In genomic region chr13:99075467-99075866, GRCm38 (mm10) we compare ENCODE assay signal across 27 mouse cellular contexts.
DNase-seq lines count a peak whose midpoint lies in the region; ATAC-seq lines count a peak whose summit lies in the region.
"Had no signal": no experiment of that assay in that cellular context is flagged by ENCODE, and none has a peak within 500 bp of the region (broad histone marks: within the 10 kb centered on the region; RNA-seq: fewer than 3 reads in every experiment).

No protein-coding gene starts in this region.

- no peak overlapping the region for H3K4me3 ChIP-seq in hindbrain, embryonic 12.5 days
- no peak overlapping the region for H3K4me3 ChIP-seq in midbrain, embryonic 11.5 days (ENCODE audit: low read depth, low read length)
- H3K4me3 ChIP-seq: erythroblast, embryonic 14.5 days; gastrocnemius, adult 2 months; hindbrain, embryonic 10.5 days; liver, embryonic 13.5 days; midbrain, embryonic 15.5 days had no signal

- 85% methylated on average over 4 of the region's 4 CpGs for WGBS in hindbrain, embryonic 12.5 days
- 89% methylated on average over 4 of the region's 4 CpGs for WGBS in midbrain, embryonic 11.5 days

- H3K36me3 ChIP-seq in hindbrain, embryonic 12.5 days = no peaks in the 10 kb centered on the region
- no peaks in the 10 kb centered on the region for H3K36me3 ChIP-seq in midbrain, embryonic 11.5 days (ENCODE audit: control insufficient read depth, insufficient read depth, low read length)
- H3K36me3 ChIP-seq: hindbrain, embryonic 10.5 days; liver, embryonic 13.5 days; midbrain, embryonic 15.5 days had no signal

- no peak overlapping the region for H3K27ac ChIP-seq in hindbrain, embryonic 12.5 days
- H3K27ac ChIP-seq in midbrain, embryonic 11.5 days (ENCODE audit: low read depth, low read length) = no peak overlapping the region
- H3K27ac ChIP-seq: gastrocnemius, adult 2 months; hindbrain, embryonic 10.5 days; kidney, postnatal 0 days; liver, embryonic 13.5 days; midbrain, embryonic 15.5 days had no signal

- DNase-seq in heart, adult 11 months = peak; percentile 85
- no peak for DNase-seq in heart, postnatal 14 days
- DNase-seq in lung, postnatal 36 days = peak; percentile 14
- no peak for DNase-seq in lung, postnatal 10 days
- DNase-seq in midbrain, embryonic 11.5 days (ENCODE audit: low spot score, missing footprints) = no peak
- DNase-seq: adrenal gland, postnatal 25 days; cerebellum, adult 18-20 months; cerebellum, postnatal 10 days; gastrocnemius, adult 2 months; gastrocnemius, postnatal 36 days; kidney, adult 18-20 months; kidney, postnatal 4 days; left cerebral cortex, postnatal 4 days; liver, embryonic 13.5 days; lung, adult 2 months; lung, postnatal 4 days; right cerebral cortex, adult 18-20 months; thymus, postnatal 14 days had no signal

- intact Hi-C loops in heart, postnatal 14 days (cut with DNase I) = no loop called here

- peaks cover 8% of the 10 kb centered on the region for H3K4me1 ChIP-seq in hindbrain, embryonic 12.5 days
- no peaks in the 10 kb centered on the region for H3K4me1 ChIP-seq in midbrain, embryonic 11.5 days (ENCODE audit: control insufficient read depth, insufficient read depth, low read length)
- H3K4me1 ChIP-seq: liver, embryonic 13.5 days; midbrain, embryonic 15.5 days had no signal

- H3K27me3 ChIP-seq in hindbrain, embryonic 12.5 days = no peaks in the 10 kb centered on the region
- H3K27me3 ChIP-seq in midbrain, embryonic 11.5 days (ENCODE audit: control insufficient read depth, insufficient read depth, low read length) = no peaks in the 10 kb centered on the region
- H3K27me3 ChIP-seq: liver, embryonic 13.5 days; midbrain, embryonic 15.5 days had no signal

- ATAC-seq in megakaryocyte, adult 5-6 weeks (ENCODE audit: poor library complexity, severe bottlenecking) = peak; percentile 97
- no peak for ATAC-seq in hindbrain, embryonic 12.5 days (ENCODE audit: low FRiP score)
- ATAC-seq in midbrain, embryonic 11.5 days (ENCODE audit: low FRiP score) = no peak
- ATAC-seq: forebrain, embryonic 16.5 days; hindbrain, embryonic 16.5 days; midbrain, embryonic 15.5 days had no signal

- no peak overlapping the region for H3K9ac ChIP-seq in hindbrain, embryonic 12.5 days
- H3K9ac ChIP-seq in midbrain, embryonic 11.5 days (ENCODE audit: low read length) = no peak overlapping the region
- H3K9ac ChIP-seq: liver, embryonic 13.5 days; midbrain, embryonic 15.5 days had no signal

- H3K4me2 ChIP-seq in hindbrain, embryonic 12.5 days (replicated peaks) = no peak overlapping the region
- H3K4me2 ChIP-seq in midbrain, embryonic 11.5 days = no peak overlapping the region
- H3K4me2 ChIP-seq: heart, embryonic 11.5 days; liver, embryonic 13.5 days; midbrain, embryonic 15.5 days had no signal

- no peaks in the 10 kb centered on the region for H3K9me3 ChIP-seq in hindbrain, embryonic 12.5 days (replicated peaks)
- H3K9me3 ChIP-seq in midbrain, embryonic 11.5 days (ENCODE audit: control insufficient read depth, low read length) = no peaks in the 10 kb centered on the region
- H3K9me3 ChIP-seq: hindbrain, embryonic 10.5 days; liver, embryonic 13.5 days; midbrain, embryonic 15.5 days had no signal

Comparison
In these comparisons a context has a peak if more than half of its experiments do, and no peak if none do; other contexts are left out.
1. DNase-seq: peak in heart, adult 11 months (single experiment) and lung, postnatal 36 days (single experiment); none in heart, postnatal 14 days (0 of 2), lung, postnatal 10 days (single experiment) and midbrain, embryonic 11.5 days (single experiment).